Mouse (Mus musculus) lung, postnatal 0 days (tissue): Measurements from ENCODE around the gene Dnah3.

Experiments used
- CTCF ChIP-seq: IDR thresholded peaks from 2 replicates; pipeline ENCODE4 v1.5.1; 2016; ENCODE audit warnings: antibody characterized with exemption, mild to moderate bottlenecking
- EP300 ChIP-seq: IDR thresholded peaks from 2 replicates; pipeline ENCODE4 v1.6.1; 2016; ENCODE audit warnings: antibody characterized with exemption, mild to moderate bottlenecking, control low read depth

- no peak for TF ChIP-seq CTCF
- no peak for TF ChIP-seq EP300
These were observed 222.0 kb downstream of the Dnah3 start for GRCm38 (mm10) chr7:119873050-119873449.
